Mouse (Mus musculus) left cerebral cortex, adult 9 months (tissue): ENCODE results near the gene Rcn3.

Experiments used
- DNase-seq, 2 experiments: peaks; one replicate each; pipeline ENCODE4 v3.0.0; 2022; ENCODE audit warnings: low spot score in 2 of 2

Rcn3 gene

DNA sequence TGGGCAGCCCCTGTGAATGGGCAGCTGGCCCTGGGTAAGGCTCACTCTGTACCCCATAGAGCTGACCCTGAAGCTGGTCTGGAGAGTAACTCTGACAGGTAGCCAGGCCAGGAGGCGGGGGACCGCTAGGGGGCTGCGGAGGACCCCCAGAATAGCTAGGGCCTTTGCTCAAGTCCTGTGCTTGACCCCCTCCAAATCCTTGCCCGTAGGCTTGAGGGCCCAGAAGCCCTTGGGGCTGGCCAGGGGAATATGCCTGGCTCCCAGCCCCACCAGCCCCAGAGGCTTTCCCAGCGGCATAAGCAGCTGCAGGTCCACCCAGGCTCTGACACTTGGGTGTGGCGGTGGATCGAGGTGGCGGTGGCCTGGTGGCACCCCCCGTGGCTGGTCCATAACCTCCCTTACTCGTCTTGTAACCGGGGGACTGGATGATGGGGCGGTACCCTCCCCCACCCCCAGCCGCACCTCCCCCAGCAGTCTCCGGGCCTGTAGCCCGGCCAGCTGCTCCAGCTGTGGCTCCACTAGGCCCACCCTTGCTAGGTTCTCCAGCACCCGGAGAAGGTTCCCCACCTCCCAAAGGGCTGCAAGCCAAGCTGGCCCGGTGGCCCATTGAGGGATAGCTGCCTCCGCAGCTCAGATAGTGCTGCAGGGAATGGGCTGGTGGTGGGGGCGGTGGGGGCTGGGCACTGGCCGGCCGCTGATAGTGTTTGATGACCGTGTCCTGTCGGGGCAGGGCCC lies 42.9 kb downstream of the Rcn3 start:
- no peak for DNase-seq

DNA sequence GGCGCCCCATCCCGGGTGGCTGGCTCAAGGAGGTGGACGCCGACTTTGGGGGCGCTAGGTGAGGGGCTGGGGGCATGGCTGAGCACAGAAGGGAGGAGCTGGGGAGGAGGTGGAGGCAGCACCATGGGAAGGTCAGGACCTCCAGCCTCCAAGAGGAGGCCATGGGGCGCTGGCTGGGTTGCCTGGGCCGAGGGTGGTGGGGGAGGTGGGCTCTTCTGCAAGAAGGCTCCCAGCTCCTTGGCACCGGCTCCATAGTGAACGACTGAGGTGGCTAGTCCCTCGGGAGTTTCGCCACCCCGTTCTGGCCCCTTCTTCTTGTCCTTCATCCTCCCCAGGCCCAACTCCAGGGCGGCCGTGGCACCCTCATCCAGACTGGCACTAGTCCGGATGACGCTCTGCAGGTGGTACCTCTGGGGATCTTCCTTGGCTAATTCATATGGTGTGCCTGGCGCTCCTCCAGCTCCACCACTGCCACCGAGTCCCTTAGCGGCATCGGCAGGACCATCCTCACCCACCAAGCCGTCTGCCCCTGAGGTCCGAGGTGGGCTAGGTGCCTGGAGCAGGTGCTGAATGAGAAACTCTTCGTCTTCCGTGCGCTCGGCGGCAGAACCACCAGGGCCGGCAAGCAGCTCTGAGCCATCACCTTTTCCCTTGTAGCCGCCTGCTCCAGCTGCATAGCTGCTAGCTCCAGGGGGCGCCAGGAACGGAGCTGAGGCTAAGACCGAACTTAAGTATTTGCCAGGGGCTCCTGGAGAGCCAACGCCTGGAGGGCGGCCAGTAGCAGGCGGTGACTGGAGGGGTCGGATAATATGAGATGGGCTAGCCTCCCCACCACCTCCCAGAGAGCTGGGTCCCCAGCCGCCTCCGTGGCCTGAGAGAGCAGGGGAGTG lies 43.8 kb downstream of the Rcn3 start:
- no peak for DNase-seq

DNA sequence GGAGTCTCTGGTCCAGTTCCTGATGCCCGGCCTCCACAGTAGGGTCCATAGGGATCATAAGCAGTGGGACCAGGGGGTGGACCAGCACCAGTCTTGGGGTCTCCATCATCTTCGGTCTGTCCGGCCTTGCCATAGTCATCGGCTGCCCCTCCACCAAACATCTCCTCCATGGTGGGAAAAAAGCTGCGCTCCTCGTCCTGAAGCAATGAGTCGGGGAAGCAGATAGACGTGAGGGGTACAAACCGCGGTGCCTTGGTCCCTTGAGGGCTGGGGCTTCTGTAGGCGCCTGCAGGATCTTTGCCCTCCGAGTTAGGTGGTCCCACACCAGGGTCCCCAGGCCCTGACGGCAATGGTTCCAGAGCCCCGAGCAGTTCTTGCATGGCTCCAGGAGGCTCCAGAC lies 44.5 kb downstream of the Rcn3 start:
- DNase-seq = no peak

DNA sequence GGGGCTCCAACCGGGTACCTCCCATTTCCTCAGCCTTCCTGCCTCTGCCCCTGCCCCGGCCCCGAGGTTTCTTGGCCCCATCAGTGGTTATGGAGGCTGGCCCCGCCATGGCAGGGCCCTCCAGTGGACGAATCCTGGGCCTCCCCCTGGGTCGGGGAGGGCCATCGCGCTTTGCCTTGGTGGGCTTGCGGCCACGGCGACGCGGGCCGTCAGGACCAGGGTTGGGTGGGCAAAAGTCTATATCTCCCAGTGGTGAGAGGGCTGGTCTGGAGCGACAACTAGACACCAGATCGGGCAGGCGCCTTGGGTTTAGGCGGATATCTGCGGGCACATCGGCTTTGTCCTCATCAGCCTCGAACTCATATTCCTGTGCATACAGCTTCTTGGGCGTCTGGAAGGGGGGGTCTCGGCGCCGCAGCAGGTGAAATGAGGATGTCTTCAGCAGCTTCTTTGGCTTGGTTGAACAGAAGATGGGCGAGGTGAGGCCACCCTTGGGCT lies 45.1 kb downstream of the Rcn3 start:
- DNase-seq = no peak

DNA sequence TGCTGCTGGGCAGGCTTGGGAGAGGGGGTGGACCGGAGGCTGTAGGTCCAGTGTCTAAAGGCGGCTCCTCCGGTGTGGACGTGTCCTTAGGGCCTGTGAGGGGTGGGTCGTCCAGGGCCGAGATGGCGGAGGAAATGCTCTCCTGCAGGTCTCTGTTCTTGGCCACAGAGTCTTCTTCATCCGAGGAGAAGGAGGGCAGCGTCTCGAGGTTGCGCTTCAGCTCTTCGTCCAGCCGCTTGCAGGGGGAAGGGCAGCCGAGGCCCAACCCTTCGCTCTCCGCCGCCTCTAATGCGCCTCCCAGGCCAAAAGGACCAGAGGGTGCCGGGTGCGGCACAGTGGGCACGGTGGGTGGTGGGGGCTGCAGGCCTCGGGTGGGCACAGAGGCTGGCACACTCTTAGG lies 46.3 kb downstream of the Rcn3 start:
- no peak for DNase-seq

DNA sequence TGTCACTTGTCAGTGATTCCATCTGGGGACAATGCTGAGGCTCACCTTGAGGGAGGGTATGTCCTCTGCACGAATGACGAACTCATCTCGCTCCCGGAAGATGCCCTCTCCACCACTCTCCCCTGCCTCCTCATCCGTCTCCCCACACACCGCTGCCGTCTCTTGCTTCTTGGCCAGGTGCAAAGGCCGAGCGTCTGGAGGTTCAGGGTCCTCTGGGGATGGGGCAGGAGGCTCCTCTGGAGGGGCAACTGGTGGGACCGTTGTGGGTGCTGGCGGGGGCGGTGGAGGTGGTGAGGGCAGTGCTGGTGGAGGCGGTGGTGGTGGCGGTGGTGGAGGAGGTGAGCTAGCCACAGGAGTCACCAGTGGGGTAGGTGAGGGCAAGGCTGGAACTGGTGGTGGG lies 48.7 kb downstream of the Rcn3 start:
- DNase-seq = no peak

DNA sequence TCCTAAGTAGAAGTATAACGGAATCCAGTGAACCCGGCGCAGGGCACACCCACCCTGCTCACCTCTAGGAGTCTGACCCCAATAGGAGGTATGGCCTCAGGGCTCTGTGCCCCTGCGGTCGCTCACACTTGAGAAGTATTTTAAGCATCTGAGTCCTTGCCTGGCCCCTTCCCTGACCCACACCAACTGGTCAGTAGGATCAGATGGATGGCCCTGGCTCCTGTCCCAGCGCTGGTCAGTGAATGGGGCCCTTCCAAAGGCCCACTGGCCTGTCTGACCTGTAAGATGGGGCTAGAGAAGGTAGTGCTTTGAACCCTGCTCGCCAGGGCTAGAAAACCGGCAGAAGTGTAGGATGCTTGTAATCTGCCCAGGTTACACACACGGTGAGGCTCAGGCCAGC lies 51.2 kb downstream of the Rcn3 start:
- no peak for DNase-seq

DNA sequence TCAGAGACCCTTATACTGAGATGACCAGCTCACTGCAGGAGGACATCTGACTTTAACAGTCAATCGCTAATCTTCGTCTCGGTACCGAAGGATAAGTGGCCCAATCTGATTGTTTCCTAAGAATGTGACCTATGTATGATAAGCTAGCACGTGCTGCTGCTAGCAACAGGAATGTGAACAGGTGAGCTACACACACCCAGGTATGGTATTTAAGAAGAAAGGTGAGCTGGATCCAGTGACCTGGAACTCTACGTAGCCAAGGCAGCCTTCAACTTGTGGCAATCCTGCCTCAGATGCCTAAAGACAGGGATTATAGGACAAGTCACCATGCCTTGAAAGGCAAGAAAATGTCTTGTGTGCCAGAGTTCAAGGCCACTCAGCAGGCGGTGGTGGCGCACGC lies 53.6 kb downstream of the Rcn3 start:
- DNase-seq = no peak

DNA sequence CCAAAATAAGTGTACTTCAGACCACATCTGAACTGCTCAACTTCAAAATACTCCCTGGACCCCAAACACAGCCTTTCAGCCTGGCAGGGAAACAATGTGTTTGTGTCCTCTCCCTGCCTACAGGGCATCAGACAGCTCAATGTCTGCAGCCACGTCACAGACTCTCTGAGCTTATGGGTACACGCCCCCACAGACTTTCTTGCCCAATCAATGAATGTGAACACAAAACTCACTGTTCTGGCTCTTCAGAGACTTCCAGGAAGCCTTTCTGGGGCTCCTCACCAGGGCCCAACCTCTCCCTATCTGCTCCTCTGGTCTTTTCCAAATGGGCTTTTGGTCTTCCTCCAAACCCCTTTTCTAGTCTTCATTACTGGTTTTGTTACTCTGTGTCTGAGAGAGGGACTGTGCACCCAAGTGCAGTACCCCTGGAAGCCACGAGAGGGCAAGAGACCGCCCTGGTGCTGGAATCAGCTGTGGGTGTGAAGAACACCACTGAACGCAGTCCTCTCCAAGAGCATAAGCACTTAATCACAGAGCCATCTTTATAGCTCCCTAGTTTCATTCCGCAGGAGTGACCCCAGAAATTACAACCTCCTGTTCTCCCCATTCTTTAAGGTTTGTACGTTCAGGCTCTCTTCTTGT lies 54.2 kb downstream of the Rcn3 start:
- no peak for DNase-seq

DNA sequence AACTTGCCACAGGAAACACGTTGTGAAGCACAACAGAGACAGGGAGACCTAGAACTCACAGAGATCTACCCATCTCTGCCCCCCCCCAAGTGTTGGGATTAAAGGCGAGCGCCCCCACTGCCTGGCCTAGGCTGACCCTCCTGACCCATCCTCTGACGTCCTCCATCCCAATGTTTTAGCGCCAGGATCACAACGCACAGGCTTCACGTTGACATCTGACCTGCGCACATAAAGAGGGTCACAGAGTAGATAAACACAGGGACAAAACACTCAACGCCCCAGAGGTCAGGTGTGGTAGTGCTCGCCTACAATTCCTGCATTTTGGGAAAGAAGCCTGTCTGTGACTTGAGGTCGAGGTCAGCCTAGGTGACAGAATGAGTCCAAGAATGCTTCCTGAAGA lies 55.3 kb downstream of the Rcn3 start:
- DNase-seq = no peak

DNA sequence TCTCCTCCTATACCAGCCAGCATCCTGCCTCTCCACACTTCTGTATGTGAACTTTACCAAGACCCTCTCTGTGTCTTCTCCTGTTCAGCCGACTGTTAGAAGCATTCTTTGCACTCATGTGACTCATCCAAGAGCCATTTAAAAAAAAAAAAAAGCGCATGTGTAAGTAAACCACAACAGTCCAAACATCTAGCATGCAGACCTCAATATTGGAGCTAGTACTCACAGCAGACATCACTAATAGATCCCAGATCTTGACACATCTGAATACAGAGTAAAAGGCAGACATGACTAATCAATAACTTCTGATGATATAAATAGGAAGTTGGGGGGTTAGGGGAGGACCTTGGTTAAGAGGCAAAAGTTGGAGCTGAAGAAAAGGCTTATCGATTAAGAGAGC lies 56.4 kb downstream of the Rcn3 start:
- no peak for DNase-seq

DNA sequence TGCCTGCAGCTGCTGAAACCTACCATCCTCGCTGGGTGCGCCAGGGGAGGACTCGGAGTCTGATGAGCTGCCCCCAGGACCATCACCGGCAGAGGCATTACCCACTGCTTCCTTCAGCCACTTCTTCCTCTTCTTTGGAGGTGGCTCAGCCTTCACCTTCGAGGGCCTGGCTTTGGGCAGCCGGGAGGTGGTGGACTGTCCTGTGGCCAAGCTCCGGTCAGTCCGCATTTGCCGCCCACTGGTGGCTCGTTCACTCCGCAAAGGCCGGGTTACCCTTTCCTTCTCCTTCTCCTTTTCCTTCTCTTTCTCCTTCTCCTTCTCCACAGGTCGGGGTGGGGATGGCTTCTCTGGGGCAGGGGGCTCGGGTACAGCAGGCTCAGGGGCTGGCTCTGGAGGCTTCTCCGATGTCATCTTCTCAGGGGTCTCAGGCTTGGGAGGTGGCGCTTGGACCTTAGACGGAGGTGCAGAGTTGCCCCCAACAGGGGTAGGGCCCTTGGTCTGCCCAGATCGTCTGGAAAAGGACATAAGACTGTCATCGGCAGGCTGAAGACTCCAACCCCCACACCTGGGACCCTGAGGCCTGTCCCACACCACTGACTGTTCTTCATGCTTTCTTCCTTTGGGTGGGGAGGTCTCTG lies 58.2 kb downstream of the Rcn3 start:
- no peak for DNase-seq
